Mouse (Mus musculus): ENCODE measurements around the gene Tnnt3.

Gene Tnnt3

GRCm38 (mm10) chr7:142498575-142498974, at the start of gene Tnnt3:
Gene Tnnt3, plus strand, starts transcription at chr7:142498836.
- in situ Hi-C loops (cut with MboI; ENCODE audit: low sequenced_read_pairs), result no loop called here

- in situ Hi-C loops (cut with MboI; ENCODE audit: low sequenced_read_pairs), result no loop called here
Measured at GRCm38 (mm10) chr7:142449038-142449617, 49.5 kb upstream of the Tnnt3 start.

DNA sequence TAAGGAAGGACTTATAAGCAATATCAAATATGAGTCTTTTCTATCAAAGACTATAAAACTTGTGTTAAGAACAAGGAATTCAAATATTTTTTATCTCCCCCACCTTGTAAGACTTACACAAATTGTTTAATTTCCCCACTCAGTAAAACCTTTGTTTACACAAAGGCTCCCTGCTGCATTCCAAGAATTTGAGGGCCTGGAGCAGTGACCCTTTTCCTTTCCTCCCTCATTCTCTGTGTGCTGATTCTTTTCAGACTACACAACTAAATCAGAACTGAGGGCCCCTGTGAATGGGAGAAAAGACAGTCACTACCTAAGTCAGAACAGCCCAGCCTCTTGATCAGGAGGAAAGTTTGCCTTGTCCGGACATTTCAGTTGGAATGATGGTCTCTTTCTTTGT, 43.9 kb upstream of the Tnnt3 start:
- in situ Hi-C loops (cut with MboI; ENCODE audit: low sequenced_read_pairs), result no loop called here

DNA sequence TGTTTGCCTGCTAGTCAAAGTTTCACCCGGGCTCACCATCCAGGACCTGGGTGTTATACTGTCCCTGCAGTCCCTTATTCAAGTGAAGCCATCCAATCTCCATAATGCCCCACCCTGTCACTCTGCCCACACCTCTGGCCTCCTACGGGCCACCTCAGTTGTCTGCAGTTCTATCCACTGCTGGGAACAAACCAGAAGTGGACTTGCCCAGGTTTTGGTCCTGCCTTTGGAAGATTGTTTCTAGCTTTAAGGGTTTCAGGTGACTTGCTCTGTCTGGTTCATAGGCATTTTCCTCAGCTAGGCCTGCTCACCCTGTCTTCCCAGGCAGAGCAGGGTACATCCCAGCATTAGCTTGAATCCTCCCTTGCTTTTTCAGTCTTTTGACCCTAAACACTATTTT, 43.4 kb upstream of the Tnnt3 start:
- in situ Hi-C loops (cut with MboI; ENCODE audit: low sequenced_read_pairs), result no loop called here

DNA sequence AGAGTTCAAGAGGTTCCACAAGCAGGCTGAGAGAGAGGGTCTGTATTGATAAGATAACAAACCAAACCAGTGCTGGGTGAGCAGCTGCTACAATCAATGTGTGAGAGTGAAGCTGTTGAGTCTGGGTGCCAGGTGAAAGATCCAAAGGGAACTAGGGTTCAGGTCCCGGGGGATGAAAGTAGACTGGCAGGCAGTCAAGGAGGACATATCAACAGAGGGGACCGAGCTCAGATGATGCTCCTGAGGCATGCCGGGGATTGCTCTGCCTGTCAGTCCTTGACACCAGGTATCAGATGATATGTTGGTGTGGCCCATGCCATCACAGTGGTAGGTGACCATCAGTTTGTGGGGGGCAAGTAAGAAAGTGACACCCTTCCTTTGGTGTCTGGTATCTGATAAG, 41.8 kb upstream of the Tnnt3 start:
- in situ Hi-C loops (cut with MboI; ENCODE audit: low sequenced_read_pairs), result no loop called here

DNA sequence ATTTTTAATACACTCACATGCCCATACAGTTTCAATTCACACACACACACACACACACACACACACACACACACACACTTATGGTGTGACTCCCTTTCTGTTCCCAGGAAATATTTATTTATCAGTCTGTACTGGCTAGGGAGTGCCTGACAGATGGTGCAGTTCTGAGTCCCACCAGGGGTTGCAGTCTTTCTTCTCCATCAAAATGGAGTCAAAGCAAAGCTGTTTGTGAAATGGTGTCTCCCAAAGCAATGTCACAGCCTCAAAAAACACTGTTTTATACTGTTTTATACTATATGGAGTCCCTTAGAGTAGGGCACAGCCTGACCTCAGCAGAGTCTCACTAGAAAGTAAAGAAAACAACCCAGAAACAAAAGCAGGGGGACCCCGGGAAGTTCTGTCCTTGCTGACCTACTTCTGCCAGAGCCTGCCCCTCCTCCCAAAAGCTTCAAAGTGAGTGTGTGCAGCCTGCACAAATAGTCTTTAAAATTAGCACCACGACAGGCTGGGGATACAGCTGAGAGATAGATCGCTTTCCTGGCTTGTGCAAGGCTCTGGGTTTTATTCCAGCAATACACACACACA, 41.3 kb upstream of the Tnnt3 start:
- in situ Hi-C loops (cut with MboI; ENCODE audit: low sequenced_read_pairs), result no loop called here

GRCm38 (mm10) chr7:142458026-142458425, 40.6 kb upstream of the Tnnt3 start:
- in situ Hi-C loops (cut with MboI; ENCODE audit: low sequenced_read_pairs), result no loop called here

DNA sequence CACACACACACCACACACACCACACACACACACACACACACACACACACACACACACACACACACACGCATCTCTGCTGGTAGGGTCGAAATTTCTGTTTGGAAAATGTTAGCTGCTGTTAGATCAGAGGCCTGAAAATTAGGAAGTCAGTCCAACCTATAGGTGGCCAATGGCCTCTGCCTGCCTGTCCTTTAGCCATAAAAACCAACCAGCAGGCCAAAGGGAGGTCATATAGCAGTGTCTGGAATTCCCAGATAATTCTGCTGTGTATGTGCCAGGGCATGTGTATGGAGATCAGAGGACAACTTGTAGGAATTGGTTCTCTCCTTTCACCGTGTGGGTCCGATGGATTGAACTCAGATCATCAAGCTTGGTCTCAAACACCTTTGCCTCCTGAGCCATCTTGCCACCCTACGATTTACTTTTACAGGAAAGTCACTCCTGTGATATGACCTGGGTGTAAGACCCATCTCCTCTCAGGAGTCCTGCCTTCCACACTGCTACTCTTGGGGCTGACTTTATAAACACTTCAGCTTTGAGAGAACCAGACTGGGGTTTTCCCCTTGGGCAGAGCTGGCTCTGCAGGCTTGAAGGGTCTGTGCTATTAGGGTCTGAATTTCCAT, 39.8 kb upstream of the Tnnt3 start:
- in situ Hi-C loops (cut with MboI; ENCODE audit: low sequenced_read_pairs), result no loop called here

DNA sequence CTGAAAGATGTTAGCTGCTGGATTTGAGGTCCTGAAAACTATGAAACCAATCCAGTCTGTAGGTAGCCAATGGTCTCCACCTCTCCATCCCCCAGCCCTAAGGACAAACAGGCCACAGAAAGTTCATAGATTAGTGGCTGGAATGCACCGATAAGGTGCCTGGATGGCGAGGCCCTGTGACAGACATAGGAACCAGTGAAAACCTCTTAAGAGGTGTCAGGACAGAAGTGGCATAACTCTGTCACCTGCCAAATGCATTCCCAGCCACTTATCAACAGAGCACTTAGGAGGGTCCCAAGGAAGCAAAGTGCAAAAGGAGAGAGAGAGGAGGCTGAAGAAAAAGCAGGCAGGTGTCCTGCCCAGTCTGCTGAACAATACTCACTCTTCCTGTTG, 39.3 kb upstream of the Tnnt3 start:
- in situ Hi-C loops (cut with MboI; ENCODE audit: low sequenced_read_pairs), result no loop called here

DNA sequence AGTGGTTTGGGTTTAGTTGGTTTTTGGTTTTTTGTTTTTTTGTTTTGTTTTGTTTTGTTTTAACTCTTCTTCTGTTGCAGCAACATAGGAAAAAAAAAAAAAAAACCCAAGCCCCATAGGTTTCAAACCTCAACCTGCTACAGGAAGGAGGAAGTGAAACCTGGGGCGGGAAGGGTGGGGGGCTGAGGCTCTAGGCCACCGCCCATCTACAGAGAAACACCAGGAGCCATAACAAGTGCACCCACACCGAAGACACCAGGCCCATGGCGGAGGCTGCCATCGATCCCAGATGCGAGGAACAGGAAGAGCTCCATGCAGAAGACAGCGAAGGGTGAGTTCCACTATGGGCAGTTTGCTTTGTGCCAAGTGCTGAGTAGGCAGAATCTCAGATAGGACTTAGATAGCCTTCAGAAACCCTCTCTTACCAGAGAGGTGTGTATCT, 38.0 kb upstream of the Tnnt3 start, which contains the start of gene Lsp1:
Gene Lsp1 (plus strand): TSS at position 174 of the 442 bp plus-strand sequence.
- in situ Hi-C loops (cut with MboI; ENCODE audit: low sequenced_read_pairs), result no loop called here

DNA sequence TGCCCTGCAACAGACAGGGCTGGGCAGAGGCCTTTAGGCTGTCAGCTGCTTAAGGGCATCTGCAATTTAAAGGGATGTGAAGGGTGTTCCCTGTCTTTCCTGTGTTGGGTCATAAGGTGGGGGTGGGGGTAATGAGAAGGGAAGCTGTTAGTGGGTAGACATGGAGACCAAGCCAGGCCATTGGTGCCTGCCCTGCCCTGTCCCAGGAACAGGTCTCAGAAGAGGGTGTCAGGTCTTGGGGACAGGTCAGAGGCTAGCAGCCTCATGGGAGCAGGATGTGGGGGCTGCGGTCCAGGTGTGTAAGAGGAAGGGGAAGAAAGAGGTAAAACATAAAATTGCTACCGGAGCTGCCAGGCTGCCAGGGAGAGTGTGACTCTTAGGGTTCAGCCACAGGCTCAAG, 37.2 kb upstream of the Tnnt3 start:
- in situ Hi-C loops (cut with MboI; ENCODE audit: low sequenced_read_pairs), result no loop called here

GRCm38 (mm10) chr7:142462190-142462589, 36.4 kb upstream of the Tnnt3 start:
- in situ Hi-C loops (cut with MboI; ENCODE audit: low sequenced_read_pairs), result no loop called here

DNA sequence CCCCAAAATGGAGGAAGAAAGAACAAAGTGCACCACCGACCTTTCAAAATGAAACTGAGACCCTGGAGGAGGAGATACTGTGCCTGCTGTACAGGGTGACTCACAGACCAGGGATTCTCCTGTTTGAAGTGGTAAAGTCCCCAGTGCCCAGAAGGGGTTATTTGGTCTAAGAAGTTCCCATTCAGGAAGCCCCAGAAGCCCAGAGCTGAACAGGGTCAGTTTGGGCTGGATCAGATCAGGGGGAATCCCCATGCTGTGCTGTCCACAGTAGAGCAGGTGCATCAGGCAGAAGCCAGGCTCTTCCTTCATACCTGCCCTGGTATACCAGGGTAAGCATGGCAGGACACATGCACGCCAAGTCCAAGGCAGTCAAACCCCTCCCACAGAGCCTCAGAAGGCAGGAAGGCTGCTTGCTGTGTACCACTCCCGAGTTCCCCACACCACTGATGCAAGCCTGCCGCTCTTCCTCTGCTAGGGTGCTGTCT, 36.0 kb upstream of the Tnnt3 start:
- in situ Hi-C loops (cut with MboI; ENCODE audit: low sequenced_read_pairs), result no loop called here

DNA sequence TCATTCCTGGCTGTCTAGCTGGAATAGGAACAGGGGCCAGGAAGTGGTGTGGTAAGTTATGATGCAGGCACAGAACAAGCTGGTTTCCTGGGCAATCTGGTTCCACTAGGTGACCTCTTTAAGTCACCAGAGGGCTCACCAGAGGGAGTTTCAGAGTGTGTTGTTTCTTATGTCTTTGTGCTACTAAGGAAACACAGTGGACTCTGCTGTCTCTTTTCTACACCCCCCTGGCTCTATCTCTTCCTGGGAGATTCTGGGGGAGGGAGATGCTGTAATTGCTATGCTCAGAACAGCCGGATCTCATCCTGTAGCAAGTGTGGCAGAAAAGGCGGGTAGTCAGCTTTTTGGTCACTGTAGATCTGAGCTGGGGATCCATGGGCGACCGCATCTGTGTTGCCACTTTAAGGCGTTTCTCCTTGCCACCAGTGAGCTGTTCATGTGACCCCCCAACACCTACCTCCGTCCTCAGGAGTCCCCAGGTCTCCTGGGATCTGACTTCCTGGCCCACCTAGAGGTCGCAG, 28.4 kb upstream of the Tnnt3 start:
- in situ Hi-C loops (cut with MboI; ENCODE audit: low sequenced_read_pairs), result no loop called here

DNA sequence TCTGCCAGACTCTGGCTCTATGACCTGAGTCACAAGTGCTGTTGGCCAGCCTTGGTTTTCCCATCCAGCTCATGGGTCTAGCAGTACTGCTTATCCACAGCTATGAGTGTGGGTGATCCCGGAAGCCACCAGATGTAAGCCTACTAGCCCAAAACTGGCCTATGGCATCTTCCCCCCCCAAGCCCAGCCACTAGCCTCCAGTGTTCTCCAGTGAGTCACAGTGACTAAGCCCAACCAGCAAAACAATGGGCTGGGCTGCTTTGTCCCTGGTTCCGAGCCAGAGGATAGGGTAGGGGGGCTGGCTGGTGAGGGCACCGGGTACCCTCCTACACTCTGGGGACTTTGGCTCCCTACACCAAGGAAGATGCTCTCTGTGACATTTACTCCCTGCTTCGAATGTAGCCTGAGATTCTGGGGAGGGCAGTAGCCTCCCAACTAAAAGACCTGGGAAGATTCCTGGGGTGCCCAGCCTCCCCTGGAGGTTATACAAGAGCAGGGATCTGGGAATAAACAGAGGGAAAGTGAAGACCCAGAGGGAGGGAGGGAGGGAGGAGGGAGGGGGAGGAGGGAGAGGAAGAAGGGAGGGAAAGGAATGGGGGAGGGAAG, 27.7 kb upstream of the Tnnt3 start:
- in situ Hi-C loops (cut with MboI; ENCODE audit: low sequenced_read_pairs), result no loop called here

- in situ Hi-C loops (cut with MboI; ENCODE audit: low sequenced_read_pairs), result no loop called here
Measured at GRCm38 (mm10) chr7:142471414-142471861, 27.2 kb upstream of the Tnnt3 start.

DNA sequence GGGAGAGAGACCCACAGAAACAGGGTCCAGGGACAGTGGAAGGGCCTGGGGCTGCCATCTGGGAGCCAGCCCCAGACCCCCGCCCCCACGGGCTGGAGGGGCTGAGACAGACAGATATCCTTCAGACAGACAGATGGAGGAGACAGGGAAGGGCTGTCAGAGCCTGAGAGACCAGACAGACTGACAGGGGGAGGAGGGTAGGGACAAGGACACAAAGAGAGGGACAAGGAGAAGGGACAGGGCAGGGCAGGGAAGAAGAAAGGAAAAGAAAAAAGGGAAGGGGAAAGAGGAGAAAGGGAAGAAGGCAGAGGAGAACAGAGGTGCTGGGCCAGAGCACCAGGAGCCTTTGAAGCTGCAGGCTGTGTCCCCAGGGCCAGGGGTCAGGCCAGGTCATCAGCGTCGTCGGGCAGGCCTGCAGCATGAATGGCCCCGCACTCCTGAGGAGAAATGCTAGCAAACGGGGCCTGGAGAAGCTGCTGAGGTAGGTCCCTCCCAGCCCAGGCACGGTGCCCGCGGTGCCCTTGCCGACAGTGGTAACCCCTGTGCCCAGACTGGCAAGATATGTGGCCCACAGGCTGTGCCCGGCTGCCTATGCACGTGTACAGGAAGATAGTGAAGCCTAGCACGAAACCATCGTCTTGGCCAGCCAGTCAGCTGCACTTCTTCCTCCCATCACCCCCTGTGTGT, 26.6 kb upstream of the Tnnt3 start:
- in situ Hi-C loops (cut with MboI; ENCODE audit: low sequenced_read_pairs), result no loop called here

- in situ Hi-C loops (cut with MboI; ENCODE audit: low sequenced_read_pairs), result no loop called here
Measured at GRCm38 (mm10) chr7:142472936-142473335, 25.7 kb upstream of the Tnnt3 start.

GRCm38 (mm10) chr7:142473476-142473875, 25.2 kb upstream of the Tnnt3 start:
- in situ Hi-C loops (cut with MboI; ENCODE audit: low sequenced_read_pairs), result no loop called here

DNA sequence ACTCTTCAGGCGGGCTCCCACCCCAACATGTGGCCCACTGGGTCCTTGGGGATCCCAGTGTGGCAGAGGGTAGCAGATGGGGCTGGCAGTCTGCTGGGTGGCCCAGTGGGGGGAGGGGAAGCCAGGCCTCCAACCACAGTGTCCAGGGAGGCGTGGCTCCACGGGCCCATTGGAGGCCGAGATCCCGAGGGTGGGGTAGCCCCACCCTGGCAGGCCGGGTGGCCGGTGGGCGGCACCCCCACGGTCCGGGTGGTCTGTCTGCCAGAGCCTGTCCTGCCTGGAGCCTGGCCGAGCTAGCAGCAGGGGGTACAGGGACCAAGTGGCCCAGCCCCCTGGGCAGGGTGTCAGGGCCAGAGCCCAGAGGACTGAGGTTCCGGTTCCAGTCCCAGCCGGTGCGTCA, 23.8 kb upstream of the Tnnt3 start:
- in situ Hi-C loops (cut with MboI; ENCODE audit: low sequenced_read_pairs), result no loop called here

- in situ Hi-C loops (cut with MboI; ENCODE audit: low sequenced_read_pairs), result no loop called here
Measured at GRCm38 (mm10) chr7:142475641-142476040, 23.0 kb upstream of the Tnnt3 start.

Measured in CH12F3 (cell line).